Mouse (Mus musculus) CD4-positive, CD25-positive, alpha-beta regulatory T cell, adult 4 months (primary cell): ENCODE measurements around the gene Usp4. TPM values are rescaled to one million over a fixed set of nuclear protein-coding genes. Genes with fewer than 3 reads are reported as not detected.

Experiments
- ATAC-seq: one replicate; pipeline ENCODE4 v1.8.0; 2017
- polyA plus RNA-seq, 2 experiments: library from polyadenylated mRNA; unstranded; fragments of 100-300 nt; shearing (Covaris generic); gene quantifications; one replicate each; pipeline ENCODE4 v1.2.1; 2017

Gene Usp4
- polyA plus RNA-seq, 2 experiments from 2014 or later = 102 to 155 TPM

DNA sequence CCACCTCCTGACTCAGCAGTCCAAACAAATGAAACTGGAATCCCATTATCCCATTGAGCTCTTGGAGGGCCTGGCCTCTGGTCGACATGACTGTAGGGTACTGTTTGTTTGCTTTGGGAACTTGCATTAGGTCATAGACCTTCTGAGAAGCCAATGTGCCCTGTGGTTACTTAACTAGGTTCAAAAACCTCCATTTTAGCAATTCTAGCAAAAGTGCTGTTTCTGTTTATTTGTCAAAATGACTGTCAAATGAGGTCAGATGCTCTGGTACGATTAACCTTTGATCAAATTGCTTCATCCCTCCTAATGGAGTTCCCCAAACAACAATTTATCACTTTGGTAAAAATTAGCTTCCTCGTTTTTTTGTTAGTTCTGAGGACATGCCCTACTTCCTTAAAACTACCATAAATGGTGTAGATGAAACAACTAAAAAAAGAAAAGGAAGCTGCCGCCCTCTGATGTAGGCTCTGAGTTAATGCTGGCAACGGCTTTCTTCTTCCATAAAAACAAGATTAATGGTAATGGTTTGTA is 5.3 kb upstream of the Usp4 start:
- ATAC-seq = no peak

DNA sequence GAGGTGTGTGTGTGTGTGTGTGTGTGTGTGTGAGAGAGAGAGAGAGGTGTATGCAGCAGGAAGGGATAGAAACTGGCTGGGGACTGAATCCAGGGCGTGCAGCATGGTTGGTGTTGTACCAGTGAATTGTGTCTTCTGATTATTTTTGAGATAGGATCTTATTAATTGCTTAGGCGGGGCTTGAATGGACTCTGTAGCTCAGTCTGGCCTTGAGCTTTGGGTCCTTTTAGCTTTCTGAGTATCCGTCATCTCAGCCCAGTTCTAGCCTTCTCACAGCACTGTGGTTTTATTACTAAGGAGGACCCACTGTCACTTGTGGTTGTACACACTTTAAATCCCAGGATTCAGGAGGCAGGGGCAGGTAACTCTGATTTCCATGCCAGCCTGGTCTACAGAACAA is 4.3 kb upstream of the Usp4 start:
- no peak for ATAC-seq

DNA sequence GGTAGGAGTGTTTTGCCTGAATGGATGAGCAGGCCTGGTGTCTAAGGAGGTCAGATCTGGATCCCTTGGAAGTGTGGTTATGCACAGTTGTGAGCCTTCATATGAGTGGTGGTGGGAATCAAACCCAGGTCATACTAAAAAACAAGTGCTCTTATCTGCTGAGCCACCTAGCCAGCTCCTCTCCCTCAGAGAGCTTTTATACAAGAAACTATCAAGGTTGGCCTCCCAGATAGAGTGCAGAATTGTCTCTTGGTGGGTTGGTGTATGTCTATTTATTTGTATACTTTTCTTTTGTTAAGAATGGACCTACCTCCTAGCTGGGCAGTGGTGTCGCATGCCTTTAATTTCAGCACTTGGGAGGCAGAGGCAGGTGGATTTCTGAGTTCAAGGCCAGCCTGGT is 3.8 kb upstream of the Usp4 start:
- no peak for ATAC-seq

DNA sequence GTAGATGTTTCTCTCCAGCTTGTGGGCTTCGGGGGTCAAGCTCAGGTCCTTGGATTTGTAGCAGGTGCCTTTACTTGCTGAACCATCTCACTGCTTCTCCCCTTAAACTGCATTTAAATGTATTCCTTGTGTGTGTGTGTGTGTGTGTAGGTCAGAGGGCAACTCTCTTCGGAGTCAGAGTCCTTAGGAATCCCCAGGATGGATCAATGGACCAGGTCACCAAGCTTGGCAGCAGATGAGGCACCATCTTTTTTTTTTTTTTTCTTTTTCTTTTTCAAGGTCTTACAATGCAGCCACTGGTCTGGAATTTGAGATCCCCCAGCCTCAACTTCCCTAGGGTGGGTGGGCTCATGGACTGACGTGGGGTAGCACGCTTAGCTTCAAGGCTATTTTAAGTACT is 3.2 kb upstream of the Usp4 start:
- no peak for ATAC-seq

DNA sequence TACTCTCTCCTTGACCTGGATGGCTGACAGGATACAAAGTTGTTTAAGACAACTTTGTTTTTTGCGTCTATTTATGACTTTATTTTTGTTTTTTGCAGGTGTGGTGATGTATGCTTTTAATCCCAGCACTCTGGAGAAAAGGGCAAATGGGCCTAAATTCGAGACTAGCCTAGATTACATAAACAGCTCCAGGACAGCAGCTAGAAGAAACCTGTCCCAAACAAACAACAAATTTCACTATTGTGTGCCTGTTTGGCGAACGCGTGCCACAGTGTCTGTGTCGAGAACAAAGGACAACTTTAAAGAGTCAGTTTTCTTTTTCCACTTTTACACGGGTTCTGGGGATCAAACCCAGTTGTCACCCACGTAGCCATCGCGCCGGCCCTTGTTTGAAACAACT is 629 bp upstream of the Usp4 start:
- no peak for ATAC-seq

DNA sequence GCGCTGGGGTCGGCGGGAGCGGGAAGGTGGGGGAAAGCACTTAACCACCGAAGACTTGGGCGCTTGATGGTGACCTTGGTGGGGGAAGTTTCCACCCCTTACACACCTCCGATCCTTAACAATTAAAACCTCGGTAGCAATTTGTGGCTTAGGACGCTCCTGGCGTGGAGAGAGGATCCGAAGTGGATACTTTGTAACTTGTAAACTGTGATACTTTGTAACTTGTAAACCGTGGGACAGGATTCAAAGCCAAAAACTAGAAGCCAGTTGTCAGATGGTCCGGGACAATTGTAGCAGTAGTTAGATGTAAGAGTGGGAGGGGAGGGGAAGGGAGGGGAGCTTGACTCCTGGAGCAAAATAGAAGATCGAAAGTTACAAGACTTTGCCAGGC is 632 bp downstream of the Usp4 start:
- no peak for ATAC-seq

DNA sequence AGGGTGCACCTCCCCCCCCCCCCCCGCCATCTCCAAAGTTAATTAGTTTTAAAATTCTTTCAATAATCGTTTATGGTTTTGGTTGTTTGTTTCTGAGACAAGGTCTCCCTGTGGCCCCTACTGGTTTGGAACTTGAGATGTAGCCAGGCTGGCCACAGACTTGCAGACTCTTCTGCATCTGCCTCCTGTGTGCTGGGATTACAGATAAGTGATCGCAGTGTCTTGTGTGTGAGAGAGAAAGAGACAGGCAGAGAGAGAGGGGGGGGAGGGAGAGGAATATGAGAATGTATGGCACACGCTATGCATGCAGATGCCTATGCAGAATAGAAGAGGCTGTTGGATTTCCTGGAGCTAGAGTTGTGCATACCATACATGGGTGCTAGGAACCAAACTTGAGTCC is 2.1 kb downstream of the Usp4 start:
- ATAC-seq = no peak

DNA sequence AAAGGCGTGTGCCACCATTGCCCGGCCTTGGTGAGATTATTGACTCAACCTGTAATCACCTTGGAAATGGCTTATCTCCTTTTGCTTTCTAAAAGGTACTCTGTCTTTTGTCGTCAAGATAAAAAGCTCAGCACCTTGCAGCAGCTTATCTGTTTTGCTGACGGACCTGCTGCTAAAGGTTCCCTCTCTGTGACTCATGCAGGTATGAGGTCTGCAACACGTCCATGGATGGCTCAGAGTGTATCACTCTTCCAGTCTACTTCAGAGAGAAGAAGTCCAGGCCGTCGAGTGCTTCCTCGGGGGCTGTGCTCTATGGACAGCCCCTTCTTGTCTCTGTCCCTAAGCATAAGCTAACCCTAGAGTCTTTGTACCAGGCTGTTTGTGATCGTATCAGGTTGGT is 30.6 kb downstream of the Usp4 start:
- no peak for ATAC-seq

DNA sequence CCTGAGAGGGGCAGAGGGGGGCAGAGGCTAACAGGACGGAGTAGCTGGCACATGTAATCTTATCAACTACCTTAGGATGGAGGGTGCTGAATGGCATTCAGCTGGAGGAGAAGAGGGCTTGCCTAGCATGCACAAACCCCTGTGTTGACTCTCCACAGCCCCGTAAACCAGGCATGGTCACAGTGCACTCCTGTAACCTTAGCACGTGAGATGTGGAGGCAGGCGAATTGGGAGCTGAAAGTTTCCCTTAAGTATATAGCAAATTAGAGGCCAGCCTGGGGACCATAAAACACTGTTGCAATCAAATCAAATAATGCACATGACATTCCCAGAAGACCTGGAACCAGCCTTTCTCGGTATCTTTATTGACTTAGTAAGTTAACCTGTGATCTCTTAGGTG is 31.1 kb downstream of the Usp4 start:
- no peak for ATAC-seq

DNA sequence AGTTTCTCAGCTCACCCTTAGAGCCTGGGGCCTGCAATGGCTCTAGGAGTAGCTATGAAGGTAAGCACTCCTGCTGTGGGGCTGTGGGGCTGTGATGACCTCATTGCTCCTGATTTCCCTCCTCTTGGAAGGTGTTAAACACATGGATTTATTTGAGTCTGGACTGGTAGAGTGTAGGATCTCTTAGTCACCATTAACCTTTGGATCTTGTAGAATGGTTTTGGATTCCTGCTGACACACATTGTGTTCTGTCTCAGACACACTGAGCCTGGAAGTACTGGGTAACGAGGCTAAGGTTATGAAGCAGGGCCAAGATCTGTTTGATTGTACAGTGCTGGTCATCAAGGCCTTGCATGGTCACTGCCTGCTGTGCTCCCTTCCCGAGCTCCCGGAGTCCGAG is 31.6 kb downstream of the Usp4 start:
- ATAC-seq = no peak

DNA sequence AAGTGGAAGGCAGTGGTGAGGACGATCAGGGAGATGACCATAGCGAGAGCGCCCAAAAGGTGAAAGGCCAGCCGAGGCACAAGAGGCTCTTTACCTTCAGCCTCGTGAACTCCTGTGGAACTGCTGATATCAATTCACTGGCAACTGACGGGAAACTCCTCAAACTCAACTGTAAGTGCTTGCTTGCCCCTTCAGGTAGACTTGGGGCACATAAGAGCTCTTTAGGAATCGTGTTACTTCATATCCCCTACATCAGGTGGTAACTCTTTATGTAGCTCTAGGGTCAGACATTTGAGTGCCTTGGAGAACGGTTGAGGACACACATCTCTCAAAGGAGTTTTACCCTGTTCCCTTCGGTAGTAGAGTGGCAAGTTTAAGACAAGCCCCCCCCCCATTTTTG is 33.7 kb downstream of the Usp4 start:
- no peak for ATAC-seq

DNA sequence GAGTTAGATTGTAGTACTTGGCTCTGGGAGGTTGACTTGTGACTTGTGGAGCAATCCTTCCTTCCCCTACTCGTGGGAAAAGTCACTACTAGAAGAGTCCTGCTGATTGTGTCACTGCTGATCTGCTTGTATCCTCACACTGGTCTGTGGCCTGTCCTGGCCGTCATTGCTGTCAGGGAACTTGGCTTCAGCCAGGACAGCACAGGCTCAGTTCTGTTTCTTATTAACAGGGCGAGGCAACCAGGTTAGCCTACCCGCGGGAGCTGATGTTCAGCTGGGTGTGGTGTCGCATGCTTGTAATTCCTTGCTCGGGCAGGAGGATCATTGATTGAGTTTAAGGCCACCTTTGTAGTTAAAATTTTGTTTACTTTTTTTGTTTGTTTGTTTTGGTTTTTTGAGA is 37.4 kb downstream of the Usp4 start:
- no peak for ATAC-seq

DNA sequence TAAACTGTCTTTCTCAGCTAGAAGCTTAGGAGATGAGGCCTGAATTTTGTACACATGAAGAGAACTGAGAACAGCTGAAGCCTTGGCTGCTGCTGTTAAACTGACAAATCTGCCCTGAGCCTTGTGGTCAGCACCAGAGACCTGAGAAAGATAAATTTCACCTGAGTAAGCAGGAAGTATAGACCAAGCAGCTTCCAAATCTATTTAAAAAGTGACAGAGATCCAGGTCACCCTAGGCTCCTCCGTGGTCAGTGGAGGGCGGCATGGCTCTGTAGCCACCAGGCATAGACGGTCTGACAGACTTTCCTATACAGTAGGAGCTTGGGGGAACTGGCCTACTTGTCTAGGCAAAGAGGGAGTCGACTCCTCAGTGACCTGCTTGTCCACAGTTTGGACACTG is 39.2 kb downstream of the Usp4 start:
- ATAC-seq = no peak

DNA sequence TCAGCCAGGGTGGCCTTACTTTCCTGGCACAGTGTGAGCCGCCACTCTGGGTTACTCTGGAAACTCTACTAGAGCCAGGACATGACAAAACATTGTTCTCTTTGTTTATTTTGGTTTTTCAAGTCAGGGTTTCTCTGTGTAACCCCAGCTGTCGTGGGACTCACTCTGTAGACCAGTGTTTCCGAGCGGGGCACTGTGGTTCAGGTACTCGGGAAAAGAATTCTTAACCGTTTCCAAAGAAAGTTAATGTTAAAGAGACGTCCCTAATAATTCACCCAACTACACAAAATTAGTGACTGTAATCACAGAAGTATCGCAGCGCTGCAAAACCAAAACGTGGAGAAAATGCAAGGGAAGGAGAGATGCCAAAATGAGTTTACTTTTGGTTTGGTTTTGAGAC is 40.9 kb downstream of the Usp4 start:
- ATAC-seq = no peak

DNA sequence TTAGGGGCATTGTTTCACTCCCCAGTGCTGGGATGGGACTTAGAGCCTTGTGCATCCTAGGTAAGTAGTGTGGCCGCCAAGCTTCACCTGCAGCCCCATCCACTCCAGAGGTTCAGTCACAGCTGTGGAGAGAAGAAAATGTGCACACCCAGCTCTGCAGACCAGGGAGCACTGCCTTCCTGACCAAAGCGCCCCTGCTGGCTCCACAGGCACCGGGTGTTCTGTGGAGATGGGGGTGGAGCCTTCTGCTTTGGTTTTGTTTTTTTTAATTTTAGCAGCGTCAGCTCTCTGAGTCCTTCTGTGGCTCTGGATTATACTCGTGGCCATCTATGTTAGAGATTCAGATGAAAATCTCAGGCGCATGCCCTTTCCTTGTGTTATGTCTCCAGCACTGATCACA is 41.6 kb downstream of the Usp4 start:
- ATAC-seq = no peak

DNA sequence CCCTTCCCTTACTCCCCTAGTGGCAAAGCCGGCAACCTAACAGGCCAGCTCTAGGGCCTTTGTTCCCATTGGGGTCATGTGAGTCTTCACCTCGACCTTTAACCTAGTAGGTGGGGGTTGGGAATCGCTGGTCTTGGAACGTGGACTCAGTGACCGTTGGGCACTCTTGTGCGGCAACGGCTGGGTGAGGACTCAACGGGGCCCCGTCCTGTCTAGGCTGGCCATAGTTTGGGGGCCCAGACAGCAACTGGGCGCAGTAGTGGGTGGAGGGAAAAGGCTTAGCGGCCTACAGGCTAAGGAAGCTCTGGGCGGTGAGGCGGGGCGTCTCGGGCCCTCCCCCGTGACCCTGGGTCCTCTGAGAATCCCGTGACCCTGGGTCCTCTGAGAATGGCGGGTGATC is 45.0 kb downstream of the Usp4 start, which contains the start of gene 1700102P08Rik:
1700102P08Rik (plus strand) TSS at position 130 of the 400 bp plus-strand sequence.
- ATAC-seq = no peak

DNA sequence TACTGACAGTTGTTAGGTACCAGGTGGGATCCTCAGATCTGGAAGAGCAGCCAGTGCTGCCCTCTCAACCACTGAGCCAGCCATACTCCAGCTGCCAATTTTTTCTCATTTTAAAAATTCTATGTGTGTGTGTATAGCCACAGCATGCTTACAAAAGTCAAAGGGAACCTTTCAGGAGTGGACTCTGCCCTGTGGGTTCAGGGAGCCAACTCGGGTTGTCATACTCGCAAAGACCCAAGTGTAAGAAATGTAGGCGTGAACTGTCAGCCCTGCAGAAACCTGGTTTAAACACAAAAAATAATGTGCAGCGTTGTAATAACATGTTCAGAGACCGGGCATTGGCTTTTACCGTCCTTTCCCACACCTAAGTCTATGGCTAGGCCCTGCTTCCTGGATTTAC is 46.5 kb downstream of the Usp4 start:
- ATAC-seq = no peak

DNA sequence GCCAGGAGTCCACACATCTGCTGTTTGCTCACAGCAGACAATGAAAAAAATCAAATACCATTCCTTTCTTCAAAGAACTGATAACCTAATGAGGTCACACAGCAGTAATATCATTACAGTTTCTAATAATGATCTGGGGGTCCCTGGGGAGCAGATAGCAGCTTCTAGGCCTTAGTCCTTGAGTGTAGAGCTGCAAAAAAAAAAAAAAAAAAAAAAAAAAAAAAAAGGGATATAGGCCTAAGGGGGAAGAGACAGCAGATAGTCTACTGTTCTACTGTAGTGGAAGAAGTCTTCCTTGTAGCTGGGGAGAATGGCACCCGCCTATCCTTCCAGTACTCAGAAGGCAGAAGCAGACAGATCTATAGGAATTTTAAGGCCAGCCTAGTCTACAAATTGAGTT is 47.8 kb downstream of the Usp4 start:
- no peak for ATAC-seq

DNA sequence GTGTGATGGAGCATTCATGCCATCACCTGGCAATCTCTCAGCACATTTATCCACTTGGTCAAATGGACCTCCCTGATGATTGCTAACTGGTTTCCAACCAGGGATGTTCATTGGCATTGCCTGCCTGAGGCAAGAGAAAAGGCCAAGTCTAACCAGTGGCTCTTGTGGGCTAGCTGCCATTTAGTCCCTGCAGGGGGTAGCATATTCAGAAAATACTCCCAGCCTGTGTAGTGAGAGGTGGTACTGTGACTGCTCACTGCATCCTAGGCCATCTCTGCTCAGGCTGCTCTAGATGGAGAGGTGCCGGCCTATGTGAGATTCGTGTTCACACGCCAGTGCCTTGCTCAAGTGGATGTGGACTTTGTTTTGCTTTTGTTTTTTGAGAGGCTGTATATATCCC is 50.7 kb downstream of the Usp4 start:
- ATAC-seq = no peak

DNA sequence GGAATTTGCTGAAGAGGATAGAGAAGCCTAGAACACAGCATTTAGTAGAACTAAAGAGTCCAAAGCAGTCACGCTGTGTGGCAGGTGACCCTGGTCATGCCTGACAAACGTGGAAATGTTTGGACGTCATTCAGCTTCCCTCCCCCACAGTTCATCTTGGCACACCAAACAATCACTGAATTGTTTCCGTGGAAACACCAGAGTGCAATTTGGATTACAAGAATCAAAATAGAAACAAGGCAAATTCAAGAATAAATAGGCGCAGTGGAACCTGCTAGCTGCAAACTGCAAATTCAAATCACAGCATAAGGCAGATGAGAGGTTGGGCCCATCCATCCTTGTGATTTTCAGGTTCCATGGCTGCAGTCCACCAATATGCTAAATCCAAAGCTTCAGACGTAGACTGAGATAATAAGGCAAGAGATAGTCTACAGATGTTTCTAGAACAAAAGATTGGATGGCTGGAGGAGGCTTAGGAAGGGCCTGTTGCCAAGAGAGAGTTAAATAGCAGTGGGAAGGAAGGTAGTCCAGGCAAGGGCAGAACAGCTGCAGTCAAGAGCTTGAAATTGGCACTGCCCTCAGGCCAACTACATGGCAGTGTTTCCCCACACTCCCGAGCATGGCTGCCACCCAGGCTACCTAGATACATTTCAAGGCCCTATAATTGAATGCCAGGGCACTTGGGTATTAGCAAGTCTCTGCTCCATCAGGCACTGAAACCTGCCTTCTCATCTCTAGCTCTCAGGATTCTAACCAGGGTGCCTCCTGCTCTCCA is 53.7 kb downstream of the Usp4 start:
- ATAC-seq = no peak

DNA sequence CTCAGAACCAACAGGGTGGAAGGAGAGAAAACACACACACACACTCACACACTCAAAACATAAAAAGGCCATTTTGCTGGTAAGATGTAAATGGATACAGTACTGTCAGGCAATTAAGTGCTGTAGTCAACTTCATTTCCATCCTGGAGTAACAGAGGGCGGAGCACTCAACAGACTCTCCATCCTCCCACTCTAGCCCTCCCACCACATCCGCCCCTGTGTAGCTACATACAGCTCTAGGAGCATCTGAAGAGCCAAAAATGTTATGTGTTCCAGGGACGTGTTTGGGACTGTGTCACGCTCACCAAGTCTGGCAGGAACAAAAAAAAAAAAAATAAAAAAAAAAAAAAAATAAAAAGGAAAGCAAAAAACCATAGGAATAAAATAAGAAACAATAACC is 55.4 kb downstream of the Usp4 start:
- ATAC-seq = no peak

DNA sequence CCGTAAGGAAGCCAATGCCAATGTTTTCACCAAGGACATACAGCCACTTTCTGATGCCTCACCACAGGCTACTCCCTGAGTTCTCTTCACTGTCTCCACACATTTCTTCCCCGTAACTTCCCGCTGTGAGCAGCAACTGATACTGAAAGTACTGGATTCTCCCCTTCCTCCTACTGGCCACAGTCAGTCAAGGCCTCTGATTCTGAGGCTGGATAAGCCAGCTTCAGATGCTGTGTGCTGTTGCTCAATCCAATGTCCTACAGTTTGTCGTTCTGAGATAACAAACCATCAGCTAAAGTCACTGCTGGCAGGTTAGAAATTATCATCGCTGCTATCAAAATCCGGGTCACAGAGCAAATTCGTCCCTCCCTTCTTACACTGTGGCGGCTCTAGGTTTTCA is 56.8 kb downstream of the Usp4 start:
- ATAC-seq = no peak

DNA sequence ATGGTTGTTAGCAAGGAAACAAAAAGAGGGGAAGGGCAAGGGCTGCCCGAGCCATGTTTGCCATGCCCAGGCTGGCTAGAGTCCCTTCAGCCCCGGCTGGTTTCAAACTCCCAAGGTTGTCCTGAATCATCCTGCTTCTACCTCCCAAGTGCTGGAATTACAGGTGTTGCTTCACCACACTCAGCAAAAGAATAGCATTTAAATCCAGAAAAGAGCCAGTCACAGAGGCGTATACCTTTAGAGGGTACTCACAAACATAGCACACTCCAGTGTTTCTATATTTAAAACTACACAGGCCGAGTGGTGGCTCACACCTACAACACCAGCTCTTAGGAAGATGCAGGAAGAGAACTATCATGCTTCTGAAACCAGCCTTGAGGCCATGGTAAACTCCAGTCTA is 61.9 kb downstream of the Usp4 start:
- ATAC-seq = no peak

DNA sequence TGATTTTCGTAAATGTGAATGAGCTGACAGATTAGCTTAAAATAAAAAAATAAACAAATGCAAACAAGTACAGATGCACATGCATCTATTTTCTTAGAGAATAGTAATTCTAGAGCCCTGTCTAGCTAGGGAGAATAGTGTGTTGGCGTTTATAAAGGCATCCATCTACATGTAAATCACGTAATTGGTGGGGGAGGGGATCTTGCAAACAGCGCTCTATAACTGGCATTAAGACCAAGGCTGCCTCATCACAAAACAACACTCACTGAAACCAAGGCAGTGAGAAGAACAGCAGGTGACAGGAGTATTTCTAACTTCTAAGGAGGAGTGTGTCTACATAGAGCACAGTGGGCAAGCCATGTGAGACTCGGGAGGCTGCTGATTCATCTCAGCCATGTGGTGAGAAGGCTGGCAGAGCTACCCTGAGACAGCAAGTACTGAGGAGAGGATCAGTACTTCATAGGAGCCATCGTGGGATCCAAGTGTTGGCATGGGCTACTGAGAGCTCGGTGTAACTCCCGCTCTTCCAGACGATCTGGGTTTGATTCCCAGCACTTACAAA is 63.8 kb downstream of the Usp4 start:
- ATAC-seq = no peak

DNA sequence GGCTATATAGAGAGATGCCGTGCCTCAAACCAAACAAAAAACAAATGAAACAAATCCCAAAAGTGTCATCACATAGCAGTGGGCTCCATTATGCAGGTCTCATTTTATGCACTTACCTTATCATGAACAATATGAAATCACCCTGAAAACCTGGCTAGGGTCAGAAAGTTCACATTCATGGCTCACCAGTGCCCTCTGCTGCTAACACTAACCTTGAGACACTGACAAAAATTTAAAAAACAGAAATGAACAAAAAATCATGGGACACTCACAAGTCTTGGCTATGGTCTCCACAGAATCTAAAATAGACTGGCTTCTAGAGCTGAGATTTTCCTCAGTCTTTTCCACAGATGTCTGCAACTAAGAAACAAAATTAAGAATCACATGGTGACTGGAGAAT is 64.6 kb downstream of the Usp4 start:
- no peak for ATAC-seq
